Mouse (Mus musculus): ENCODE measurements around the gene Rimklb. TPM values are rescaled to one million over a fixed set of nuclear protein-coding genes. Genes with fewer than 3 reads are reported as not detected.
"Not testable (repeated sequence)": the region's sequence is repeated elsewhere in the genome, so short reads cannot be mapped to it uniquely, and the experiment has no call there.

Rimklb gene
- polyA plus RNA-seq, 1 experiment from 2014 or later: not detected

DNA sequence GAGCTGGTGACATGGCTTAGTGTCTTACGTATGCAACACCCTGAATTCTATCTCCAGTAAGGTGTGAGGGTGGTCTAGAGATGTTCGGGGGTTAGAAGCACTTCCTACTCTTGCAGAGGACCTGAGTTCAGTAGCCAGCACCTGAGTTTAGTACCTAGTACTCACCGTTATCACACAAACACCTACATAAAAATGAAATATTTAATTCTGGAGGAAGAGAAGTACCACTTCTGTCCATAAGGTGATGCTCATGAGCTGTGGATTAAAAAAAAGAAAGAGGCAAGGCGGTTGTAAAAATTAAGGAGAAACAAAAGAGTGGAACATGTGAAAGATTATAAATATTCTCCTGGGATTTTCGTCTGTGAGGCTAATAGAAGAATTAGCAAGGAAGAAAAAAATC is 2.1 kb downstream of the Rimklb start:
- DNase-seq (ENCODE audit: low read depth, low spot score): no peak
- peak; percentile 55 for TF ChIP-seq CTCF (IDR thresholded peaks at IDR 0.05)
- in situ Hi-C loops (cut with MboI; ENCODE audit: low pct_unique_long_range_greater_than_20kb): loop anchor here (5.0 kb wide), 1 partner anchor 66 kb away; no protein-coding TSS in a partner anchor
- ChIA-PET POLR2A (no interaction called here), CTCF (interaction anchor here (1.0 to 1.4 kb wide), 6 partner anchors 9 to 64 kb away, joined by 3 to 4 read pairs (median 3); no protein-coding TSS in a partner anchor)
- no peak for ATAC-seq
- peaks cover 29% of the 10 kb centered on the region for H3K27me3 ChIP-seq

DNA sequence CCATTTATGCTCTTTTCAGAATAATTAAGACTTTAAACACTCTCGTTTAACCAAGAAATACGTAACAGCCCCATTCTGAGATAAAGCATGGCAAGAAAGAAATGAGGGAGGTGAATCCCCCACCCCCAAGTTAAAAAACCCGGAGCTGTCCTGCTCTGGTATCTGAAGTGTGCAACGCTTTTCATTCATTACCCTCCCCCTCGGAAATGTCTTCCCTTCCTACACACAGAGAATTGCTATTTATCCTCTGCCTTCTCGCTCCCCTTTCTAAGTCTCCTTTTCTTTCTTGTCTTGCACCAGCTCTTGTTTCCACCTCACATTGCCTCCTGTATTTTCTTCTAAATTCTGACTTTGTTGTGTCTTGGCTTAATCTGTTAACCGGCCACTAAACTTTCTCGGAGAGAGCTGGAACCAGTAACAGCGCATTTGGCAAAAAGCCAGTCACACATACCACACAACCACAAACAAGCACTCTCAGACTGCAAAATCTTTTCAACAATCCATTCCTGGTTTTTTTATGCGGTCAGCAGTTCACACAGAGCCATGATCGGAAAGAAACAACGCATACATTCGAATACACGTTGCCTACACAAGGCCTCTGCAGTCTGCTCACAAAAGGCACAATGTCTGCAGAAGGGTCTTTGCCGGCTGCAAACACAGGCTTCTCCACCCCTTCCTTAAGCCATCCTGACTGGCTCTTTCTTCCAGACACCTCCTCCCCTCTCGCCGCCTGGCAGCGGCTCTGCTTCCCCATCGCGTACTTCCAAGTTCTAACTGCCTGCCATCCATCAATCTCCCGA is 3.3 kb downstream of the Rimklb start:
- H3K27me3 ChIP-seq: peaks cover 39% of the 10 kb centered on the region
- ATAC-seq (peak; percentile 19), DNase-seq (ENCODE audit: low read depth, low spot score) (no peak)
- POLR2A ChIA-PET: no interaction called here
- TF ChIP-seq CTCF (IDR thresholded peaks at IDR 0.05): no peak
- CTCF ChIA-PET: interaction anchor here (1.4 kb wide), 2 partner anchors 18 to 65 kb away, joined by 3 to 4 read pairs; no protein-coding TSS in a partner anchor
- in situ Hi-C loops (cut with MboI; ENCODE audit: low pct_unique_long_range_greater_than_20kb): loop anchor here (5.0 kb wide), 1 partner anchor 67 kb away; no protein-coding TSS in a partner anchor

DNA sequence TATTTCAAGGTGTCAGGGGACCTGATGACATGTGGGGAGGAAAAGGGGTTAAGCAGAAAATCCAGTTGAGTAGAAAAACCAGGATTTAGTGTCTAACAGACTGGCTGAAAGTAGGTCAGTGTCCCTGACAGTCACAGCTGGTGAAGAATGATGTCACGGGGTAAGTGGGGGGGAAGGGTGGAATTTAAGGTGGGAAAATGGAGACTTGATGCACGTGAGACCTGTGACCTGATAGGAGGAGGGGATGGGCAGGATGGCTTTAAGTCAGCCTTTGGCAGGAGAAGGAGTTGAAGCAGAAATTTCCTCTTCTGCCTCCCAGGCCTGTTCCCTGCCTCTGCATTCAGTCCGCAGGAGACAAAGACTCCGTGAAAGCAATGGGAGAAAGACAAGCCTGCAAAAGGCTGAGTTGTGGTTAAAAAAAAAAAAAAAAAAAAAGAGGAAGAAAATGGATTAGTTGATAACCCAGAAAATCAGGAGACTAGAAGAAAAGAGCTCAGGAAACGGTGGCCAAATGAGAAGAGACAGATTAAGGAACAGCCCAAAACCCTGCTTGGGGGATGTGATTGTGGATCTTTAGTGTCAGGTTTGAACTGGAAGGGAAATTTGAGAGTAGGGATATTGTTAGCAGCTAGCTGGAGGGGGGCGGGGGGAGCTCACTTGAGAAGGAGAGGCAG is 4.6 kb downstream of the Rimklb start:
- POLR2A ChIA-PET: interaction anchor here (0.6 to 0.7 kb wide), 2 partner anchors 12 to 1024 kb away, joined by 3 to 11 read pairs; no protein-coding TSS in a partner anchor
- ATAC-seq: no peak
- CTCF ChIA-PET: no interaction called here
- in situ Hi-C loops (cut with MboI; ENCODE audit: low pct_unique_long_range_greater_than_20kb): no loop called here
- no peak for DNase-seq (ENCODE audit: low read depth, low spot score)
- TF ChIP-seq CTCF (IDR thresholded peaks at IDR 0.05): no peak
- H3K27me3 ChIP-seq: peaks cover 39% of the 10 kb centered on the region

DNA sequence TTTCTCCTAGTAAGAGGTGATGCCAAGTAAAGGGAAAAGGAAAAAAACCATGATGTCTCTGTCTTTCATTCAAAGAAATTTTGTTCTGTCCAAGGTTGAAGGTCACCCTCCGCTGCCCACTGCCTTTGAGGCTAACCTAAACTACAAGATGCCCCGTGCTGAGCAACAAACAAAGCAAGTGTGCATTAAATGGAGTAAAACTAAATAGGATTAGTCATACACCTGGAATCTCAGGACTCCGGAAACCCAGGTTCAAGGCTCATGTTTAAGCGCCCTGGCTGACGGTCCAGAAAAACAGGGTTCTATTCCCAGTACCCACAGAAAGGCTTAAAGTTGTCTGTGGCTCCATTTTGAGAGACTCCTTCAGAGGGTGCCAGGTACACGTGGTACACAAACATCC is 6.1 kb downstream of the Rimklb start:
- ChIA-PET POLR2A (no interaction called here), CTCF (no interaction called here)
- DNase-seq (ENCODE audit: low read depth, low spot score) (no peak), ATAC-seq (no peak)
- H3K27me3 ChIP-seq: peaks cover 38% of the 10 kb centered on the region
- TF ChIP-seq CTCF (IDR thresholded peaks at IDR 0.05): no peak
- in situ Hi-C loops (cut with MboI; ENCODE audit: low pct_unique_long_range_greater_than_20kb): no loop called here

DNA sequence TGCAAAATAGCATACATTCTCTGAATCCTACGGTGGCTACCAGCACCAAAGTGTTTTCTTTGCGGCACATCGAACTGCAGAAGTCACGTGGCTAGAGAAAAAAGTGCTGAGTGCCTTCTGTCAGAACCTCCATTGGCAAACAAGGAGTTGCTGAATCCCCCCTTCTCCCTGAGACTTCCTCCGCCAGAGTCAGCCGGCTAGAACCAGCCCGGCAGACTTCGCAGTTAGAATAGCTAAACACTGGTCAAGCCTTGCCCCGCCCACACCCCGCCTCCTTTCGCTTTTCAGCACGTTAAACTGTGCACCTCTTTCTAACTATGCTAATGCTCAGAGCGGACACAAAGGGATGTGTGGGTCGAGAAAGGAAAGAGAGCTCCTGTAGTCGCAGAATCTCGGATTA is 7.0 kb downstream of the Rimklb start:
- DNase-seq (ENCODE audit: low read depth, low spot score) (no peak), ATAC-seq (no peak)
- CTCF ChIA-PET: interaction anchor here (0.8 kb wide), 1 partner anchor 13 kb away, joined by 3 read pairs; the partner anchor contains the start of gene Mfap5
- H3K27me3 ChIP-seq: peaks cover 44% of the 10 kb centered on the region
- no peak for TF ChIP-seq CTCF (IDR thresholded peaks at IDR 0.05)
- in situ Hi-C loops (cut with MboI; ENCODE audit: low pct_unique_long_range_greater_than_20kb): no loop called here
- POLR2A ChIA-PET: no interaction called here

DNA sequence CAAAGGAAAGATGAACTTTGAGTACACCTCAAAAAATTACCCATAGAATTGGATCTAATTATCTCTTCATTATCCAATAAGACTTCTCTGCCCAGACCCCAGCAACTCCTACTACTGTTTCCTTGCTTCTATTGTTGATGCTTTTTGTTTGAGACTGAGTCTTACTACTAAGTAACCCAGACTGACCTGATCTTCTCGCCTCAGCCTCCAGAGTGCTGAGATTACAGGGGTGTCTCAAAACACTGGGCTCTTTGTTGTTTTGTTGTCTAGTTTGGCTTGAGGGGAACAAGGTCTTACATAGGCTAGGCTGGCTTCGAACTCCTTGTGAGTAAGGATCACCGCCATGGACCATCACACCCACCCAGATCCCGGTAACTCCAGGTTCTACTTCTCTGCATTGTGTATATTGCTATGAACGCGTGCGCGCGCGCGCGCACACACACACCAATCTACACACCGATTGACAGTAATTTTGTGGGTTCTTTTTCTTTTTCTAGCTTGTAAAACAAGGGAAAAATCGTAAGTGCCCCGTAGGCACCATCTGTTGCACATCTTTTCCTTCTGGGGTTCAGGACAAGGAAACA is 7.5 kb downstream of the Rimklb start:
- POLR2A ChIA-PET: no interaction called here
- in situ Hi-C loops (cut with MboI; ENCODE audit: low pct_unique_long_range_greater_than_20kb): no loop called here
- H3K27me3 ChIP-seq: peaks cover 39% of the 10 kb centered on the region
- TF ChIP-seq CTCF (IDR thresholded peaks at IDR 0.05): no peak
- CTCF ChIA-PET: interaction anchor here (0.8 kb wide), 1 partner anchor 14 kb away, joined by 3 read pairs; the partner anchor contains the start of gene Mfap5
- DNase-seq (ENCODE audit: low read depth, low spot score): no peak
- no peak for ATAC-seq

DNA sequence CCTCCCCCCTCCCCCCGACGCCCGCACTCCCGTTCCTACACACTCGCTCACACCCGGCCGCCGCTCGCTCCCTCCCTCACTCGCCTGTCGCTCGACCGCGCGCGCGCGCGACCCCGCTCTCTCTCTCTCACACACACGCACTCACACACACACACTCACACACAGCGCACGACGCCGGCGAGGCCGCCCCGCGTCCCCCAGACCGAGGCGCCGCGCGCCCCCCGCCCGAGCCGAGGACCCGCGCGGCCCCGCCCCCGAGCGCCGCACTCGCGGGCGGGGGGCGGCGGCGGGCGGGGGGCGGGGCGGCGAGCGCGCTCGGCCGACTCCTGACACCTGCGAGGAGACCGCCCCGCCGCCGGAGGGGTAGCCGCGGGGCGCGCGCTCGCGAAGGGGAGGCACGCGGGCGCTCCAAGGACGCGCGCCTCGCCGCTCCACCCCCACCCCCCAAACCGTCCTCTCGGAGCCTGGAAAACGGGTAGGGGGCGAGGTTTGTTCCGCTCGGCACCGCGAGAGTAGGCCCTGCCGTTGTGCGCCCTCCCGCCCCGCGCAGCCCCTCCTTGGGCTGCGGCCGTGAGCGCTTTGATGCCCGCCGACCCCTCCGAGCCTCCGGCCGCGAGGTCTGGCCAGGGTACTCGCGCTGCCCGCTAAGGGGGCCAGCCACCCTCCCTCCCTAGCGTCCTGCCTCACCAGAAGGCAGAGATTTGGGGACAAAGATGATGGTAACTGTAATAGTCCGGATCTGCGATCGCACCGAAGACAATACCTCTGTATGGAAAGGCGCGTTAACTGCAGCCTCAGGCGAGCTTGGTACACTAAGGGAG is 12.1 kb downstream of the Rimklb start:
- ATAC-seq: no peak
- DNase-seq (ENCODE audit: low read depth, low spot score): no peak
- ChIA-PET CTCF (interaction anchor here (1.6 kb wide), 1 partner anchor 10 kb away, joined by 4 read pairs; no protein-coding TSS in a partner anchor), POLR2A (no interaction called here)
- in situ Hi-C loops (cut with MboI; ENCODE audit: low pct_unique_long_range_greater_than_20kb): no loop called here
- peaks cover 33% of the 10 kb centered on the region for H3K27me3 ChIP-seq
- no peak for TF ChIP-seq CTCF (IDR thresholded peaks at IDR 0.05)

DNA sequence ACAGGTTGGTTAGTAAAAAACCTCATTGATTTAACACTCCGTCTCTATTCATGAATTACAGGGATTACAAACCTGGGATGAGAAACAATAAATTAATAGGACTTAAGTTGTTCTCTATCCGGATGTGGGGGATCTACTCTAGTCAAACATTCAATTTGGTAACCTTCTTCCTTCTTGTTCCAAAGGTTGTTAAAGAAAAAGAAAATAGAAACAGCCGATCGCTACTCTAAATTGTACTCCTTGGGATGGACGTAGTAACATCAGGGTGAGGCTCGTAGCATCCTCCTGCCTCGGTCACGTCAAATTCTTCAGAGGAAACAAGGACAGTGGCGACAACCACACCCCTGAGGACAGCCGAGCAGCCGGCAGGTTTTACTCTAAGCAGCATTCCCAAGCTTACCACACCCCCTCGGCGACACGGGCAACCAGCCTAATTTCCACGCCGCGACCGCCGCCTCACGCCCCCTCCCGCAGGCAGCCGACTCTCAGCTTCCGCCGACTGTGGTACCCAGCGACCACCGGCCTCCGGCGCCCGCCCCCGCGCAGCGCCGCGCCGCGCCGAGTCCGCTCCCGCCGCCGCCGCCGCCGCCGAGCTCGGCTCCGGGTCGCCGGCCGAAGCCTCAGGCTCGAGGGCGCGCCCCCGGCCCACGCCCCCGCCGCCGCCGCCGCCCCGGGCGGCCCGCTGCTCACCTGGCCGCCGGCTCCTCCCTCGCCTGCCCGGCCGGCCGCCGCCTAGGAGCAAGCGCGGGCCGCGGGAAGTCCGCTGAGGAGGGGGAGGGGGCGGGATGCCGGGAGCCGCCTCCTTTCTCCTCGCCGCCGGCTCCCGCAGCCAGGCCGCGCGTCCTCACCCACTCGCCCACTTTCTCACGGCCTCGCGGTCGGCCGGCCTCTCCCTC is 12.9 kb downstream of the Rimklb start:
- peaks cover 28% of the 10 kb centered on the region for H3K27me3 ChIP-seq
- ChIA-PET CTCF (no interaction called here), POLR2A (no interaction called here)
- peak; percentile 17 for ATAC-seq
- no peak for TF ChIP-seq CTCF (IDR thresholded peaks at IDR 0.05)
- DNase-seq (ENCODE audit: low read depth, low spot score): no peak
- in situ Hi-C loops (cut with MboI; ENCODE audit: low pct_unique_long_range_greater_than_20kb): no loop called here

DNA sequence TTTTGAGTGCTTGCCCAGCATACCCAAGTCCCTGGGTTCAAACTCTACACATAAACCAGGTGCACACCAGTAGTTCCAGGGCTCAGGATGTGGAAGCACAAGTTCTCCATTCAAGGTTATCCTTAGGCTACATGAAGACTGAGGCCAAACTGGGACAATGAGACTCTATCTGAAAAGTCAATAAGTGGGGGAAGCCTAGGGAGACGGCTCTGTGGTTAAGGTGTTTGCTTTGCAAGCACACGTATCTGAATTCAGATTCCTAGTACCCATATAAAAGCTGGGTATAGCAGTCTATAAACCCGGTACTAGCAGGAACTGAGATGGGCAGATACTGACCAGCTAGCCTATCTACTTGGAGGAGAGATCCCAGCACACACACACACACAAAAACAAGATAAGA is 20.5 kb downstream of the Rimklb start:
- ATAC-seq (no peak), DNase-seq (ENCODE audit: low read depth, low spot score) (no peak)
- no peak for TF ChIP-seq CTCF (IDR thresholded peaks at IDR 0.05)
- H3K27me3 ChIP-seq: peaks cover 33% of the 10 kb centered on the region
- CTCF ChIA-PET: no interaction called here
- POLR2A ChIA-PET: no interaction called here
- in situ Hi-C loops (cut with MboI; ENCODE audit: low pct_unique_long_range_greater_than_20kb): no loop called here

DNA sequence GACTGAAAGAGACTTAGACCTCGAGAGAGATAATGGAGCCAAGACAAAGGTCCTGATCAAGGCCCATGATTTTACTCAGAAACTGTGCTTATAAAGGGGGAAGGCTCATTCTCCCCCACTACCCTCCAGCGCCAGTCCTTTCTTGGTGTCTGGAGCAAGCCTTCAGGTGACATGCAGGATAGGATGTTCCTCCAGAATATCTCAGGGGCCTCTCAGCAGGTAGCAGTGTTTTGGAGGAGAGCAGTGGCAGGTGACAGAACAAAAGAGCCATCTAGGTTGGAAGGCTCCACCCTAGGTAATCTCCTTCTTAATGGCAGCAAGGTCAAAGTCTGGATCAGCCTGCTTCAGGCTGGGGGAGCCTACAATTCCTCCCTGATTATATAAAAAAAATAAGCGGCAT is 27.1 kb downstream of the Rimklb start:
- in situ Hi-C loops (cut with MboI; ENCODE audit: low pct_unique_long_range_greater_than_20kb); ATAC-seq; DNase-seq (ENCODE audit: low read depth, low spot score); POLR2A ChIA-PET; CTCF ChIA-PET: not testable (repeated sequence)
- H3K27me3 ChIP-seq: peaks cover 15% of the 10 kb centered on the region
